Mouse (Mus musculus) MEL (cell line): ENCODE measurements around the gene Med17.
A peak's percentile ranks its signal among the peaks of the same experiment; 100 is the strongest.

Source experiments
- CHD2 ChIP-seq: IDR thresholded peaks from 2 replicates; pipeline ENCODE4 v1.6.1; 2011; ENCODE audit warnings: low read length, improper control_type of control experiment
- CTCF ChIP-seq, 3 experiments: IDR thresholded peaks in 2 of 3; conservative IDR thresholded peaks in 1 of 3; 2 replicates each; pipeline ENCODE4 v1.5.1; 2011 to 2012; ENCODE audit warnings: low read length in 3 of 3, low read depth in 2 of 3, mild to moderate bottlenecking in 2 of 3, improper control_type of control experiment in 1 of 3, inconsistent platforms in 1 of 3, mixed read lengths in 1 of 3, moderate library complexity in 1 of 3; ENCODE audit not compliant: control insufficient read depth in 1 of 3, insufficient read depth in 1 of 3, poor library complexity in 1 of 3, severe bottlenecking in 1 of 3
- GATA1 ChIP-seq: IDR thresholded peaks from 2 replicates; pipeline ENCODE4 v1.6.1; 2011; ENCODE audit warnings: low read depth, low read length, improper control_type of control experiment
- MAX ChIP-seq: IDR thresholded peaks from 2 replicates; pipeline ENCODE4 v1.6.1; 2011; ENCODE audit warnings: low read length, improper control_type of control experiment
- MEF2A ChIP-seq: IDR thresholded peaks from 2 replicates; pipeline ENCODE4 v1.6.1; 2014; ENCODE audit warnings: low read depth, mild to moderate bottlenecking, inconsistent platforms, low read length, improper control_type of control experiment; ENCODE audit not compliant: poor library complexity, insufficient replicate concordance, severe bottlenecking; ENCODE audit errors: extremely low read depth
- MXI1 ChIP-seq: IDR thresholded peaks from 2 replicates; pipeline ENCODE4 v1.6.1; 2011; ENCODE audit warnings: mild to moderate bottlenecking, low read depth, low read length, improper control_type of control experiment
- MYC ChIP-seq: IDR thresholded peaks from 2 replicates; pipeline ENCODE4 v1.6.1; 2011; ENCODE audit warnings: low read depth, mild to moderate bottlenecking, low read length, improper control_type of control experiment, moderate library complexity
- POLR2A ChIP-seq, 2 experiments: IDR thresholded peaks; 2 replicates each; pipeline ENCODE4 v1.6.1; 2011 to 2012; ENCODE audit warnings: low read length in 2 of 2, mild to moderate bottlenecking in 2 of 2, control low read depth in 1 of 2, improper control_type of control experiment in 1 of 2, low read depth in 1 of 2, moderate library complexity in 1 of 2; ENCODE audit not compliant: control insufficient read depth in 1 of 2, insufficient read depth in 1 of 2, poor library complexity in 1 of 2
- RCOR1 ChIP-seq: IDR thresholded peaks from 2 replicates; pipeline ENCODE4 v1.6.1; 2012; ENCODE audit warnings: low read depth, mild to moderate bottlenecking, inconsistent platforms, low read length, improper control_type of control experiment
- SMC3 ChIP-seq: IDR thresholded peaks from 2 replicates; pipeline ENCODE4 v1.6.1; 2011; ENCODE audit warnings: low read depth, low read length, improper control_type of control experiment
- TCF12 ChIP-seq: IDR thresholded peaks from 2 replicates; pipeline ENCODE4 v1.6.1; 2014; ENCODE audit warnings: low read depth, mild to moderate bottlenecking, inconsistent platforms, low read length, improper control_type of control experiment, moderate library complexity
- USF1 ChIP-seq: IDR thresholded peaks from 2 replicates; pipeline ENCODE4 v1.6.1; 2014; ENCODE audit warnings: low read depth, mild to moderate bottlenecking, inconsistent platforms, low read length, improper control_type of control experiment, moderate library complexity
- ZC3H11A ChIP-seq: IDR thresholded peaks from 2 replicates; pipeline ENCODE4 v1.6.1; 2012; ENCODE audit warnings: low read depth, mild to moderate bottlenecking, inconsistent platforms, low read length, improper control_type of control experiment
- ZMIZ1 ChIP-seq: IDR thresholded peaks from 2 replicates; pipeline ENCODE4 v1.6.1; 2012; ENCODE audit warnings: low read depth, mild to moderate bottlenecking, inconsistent platforms, low read length, improper control_type of control experiment, moderate library complexity

GRCm38 (mm10) chr9:15273981-15274380 lies 5.8 kb downstream of the Med17 start:
- TF ChIP-seq MXI1 = no peak
- no peak for TF ChIP-seq SMC3
- no peak for TF ChIP-seq CTCF (IDR thresholded peaks at IDR 0.05 in 2 of 3, conservative IDR thresholded peaks at IDR 0.05 in 1 of 3; ENCODE audit: control insufficient read depth in 1 of 3, insufficient read depth in 1 of 3, low read depth in 2 of 3, low read length in 3 of 3, poor library complexity in 1 of 3, severe bottlenecking in 1 of 3)
- TF ChIP-seq MEF2A = no peak
- TF ChIP-seq POLR2A (IDR thresholded peaks at IDR 0.05; ENCODE audit: control insufficient read depth in 1 of 2, insufficient read depth in 1 of 2, low read depth in 1 of 2, low read length in 2 of 2, poor library complexity in 1 of 2) = no peak
- no peak for TF ChIP-seq MAX
- no peak for TF ChIP-seq TCF12
- TF ChIP-seq RCOR1 = no peak
- no peak for TF ChIP-seq MYC
- no peak for TF ChIP-seq USF1
- TF ChIP-seq ZMIZ1 = 0 out of 2 replicates have a peak, but pooled peaks have one; percentile 23
- no peak for TF ChIP-seq ZC3H11A
- no peak for TF ChIP-seq GATA1
- no peak for TF ChIP-seq CHD2
